Mouse (Mus musculus) ES-E14 (cell line): ENCODE results near the gene Gm5431.

ENCODE experiments used
- CHD2 ChIP-seq: IDR thresholded peaks from 2 replicates; pipeline ENCODE4 v1.6.1; 2014; ENCODE audit warnings: mild to moderate bottlenecking, low read depth, low read length, inconsistent platforms
- HCFC1 ChIP-seq: IDR thresholded peaks from 2 replicates; pipeline ENCODE4 v1.6.1; 2012; ENCODE audit warnings: low read length, inconsistent platforms, borderline replicate concordance; ENCODE audit not compliant: insufficient read depth
- MAFK ChIP-seq: IDR thresholded peaks from 2 replicates; pipeline ENCODE4 v1.6.1; 2014; ENCODE audit warnings: mild to moderate bottlenecking, low read depth, low read length, inconsistent platforms; ENCODE audit not compliant: insufficient read depth
- ZC3H11A ChIP-seq: IDR thresholded peaks from 2 replicates; pipeline ENCODE4 v1.6.1; 2012; ENCODE audit warnings: low read depth, mild to moderate bottlenecking, inconsistent platforms, low read length, borderline replicate concordance
- ZNF384 ChIP-seq: IDR thresholded peaks from 2 replicates; pipeline ENCODE4 v1.6.1; 2012; ENCODE audit warnings: low read depth, low read length, inconsistent platforms

DNA sequence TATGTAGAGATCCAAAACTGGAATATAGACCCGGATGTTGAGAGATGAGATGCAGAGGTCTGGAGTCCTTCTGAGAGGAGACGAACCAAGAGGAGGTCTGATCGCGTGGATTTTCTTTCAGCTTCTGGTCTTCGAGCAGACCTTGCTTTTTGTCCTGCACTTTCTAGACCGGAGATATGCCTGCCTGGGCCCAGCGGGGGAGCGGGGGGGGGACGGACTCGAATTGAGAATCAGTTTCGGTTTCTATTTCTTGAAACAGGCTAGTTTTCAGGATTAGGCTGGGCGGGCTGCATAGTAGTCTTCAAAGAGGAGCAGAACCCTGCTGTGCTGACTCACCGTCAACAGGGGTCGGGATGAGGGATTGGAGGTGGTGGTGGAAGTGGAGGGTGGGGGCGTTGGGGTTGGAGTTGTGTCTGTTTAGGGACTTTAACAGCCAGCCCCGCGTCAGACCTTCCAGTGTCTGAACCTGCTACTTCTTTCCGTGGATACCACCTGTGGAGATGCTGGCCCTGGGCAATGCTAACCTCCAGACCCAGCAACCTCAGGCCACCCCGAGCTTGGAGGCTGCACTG lies 30.7 kb downstream of the Gm5431 start, which contains the start of gene Irgm1:
- TF ChIP-seq MAFK (no peak), ZC3H11A (no peak), CHD2 (no peak), ZNF384 (no peak), HCFC1 (no peak)
